Mouse (Mus musculus): ENCODE data around the gene Ube2t. TPM values are rescaled to one million over a fixed set of nuclear protein-coding genes. Genes with fewer than 3 reads are reported as not detected.

Ube2t gene
- 3.4 and 5.6 TPM in 2 replicates for polyA plus RNA-seq (2012; rRNA removed)

DNA sequence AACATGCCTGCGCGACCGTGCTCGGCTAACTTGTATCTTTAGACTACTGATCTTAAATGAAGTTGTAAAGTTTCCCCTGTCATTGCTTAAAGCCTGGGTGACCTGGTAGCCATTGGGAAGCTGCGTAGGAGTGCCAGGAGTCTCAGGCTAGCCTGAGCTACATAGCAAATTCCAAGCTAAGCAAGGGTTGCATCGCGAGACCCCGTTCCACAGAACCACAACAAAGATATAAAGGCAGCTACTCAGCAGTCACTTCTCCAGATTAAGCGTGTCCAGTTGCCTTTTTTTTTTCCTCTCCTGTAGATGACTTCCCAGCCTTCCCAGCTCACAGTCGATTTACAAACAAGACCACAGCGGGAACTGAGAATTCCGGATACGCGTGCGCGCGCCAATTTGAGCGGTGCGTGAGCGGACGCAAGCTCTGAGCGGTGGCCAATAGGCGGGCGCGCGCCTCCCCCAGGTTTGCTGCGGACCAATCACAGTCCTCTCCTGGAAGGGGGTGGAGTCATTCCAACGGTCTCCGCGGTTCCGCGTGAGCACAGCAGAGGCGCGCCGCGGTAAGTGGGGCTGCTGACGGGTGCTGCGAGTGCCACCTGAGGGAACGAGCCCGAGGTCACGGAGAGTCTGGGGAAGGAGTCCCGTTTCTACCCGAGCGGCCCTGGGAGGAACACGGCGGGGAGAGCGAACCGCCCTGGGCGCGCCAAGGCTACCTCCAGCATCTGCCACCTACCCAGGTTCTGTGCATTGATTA, at the start of gene Ube2t:
TSS of gene Ube2t (plus strand) at position 513 of the 751 bp plus-strand sequence.

GRCm38 (mm10) chr1:134955637-134956176, 6.7 kb upstream of the Ube2t start, which contains the start of gene Ppp1r12b:
Gene Ppp1r12b, minus strand, starts transcription at chr1:134955942.

Other genes with a start within 250 kb of the Ube2t start
- gene Ppp1r12b, start 6.6 kb upstream of the Ube2t start, polyA plus RNA-seq (2012; rRNA removed) = 20.0 and 28.4 TPM in 2 replicates
- 16.8 and 43.1 TPM in 2 replicates for gene Lgr6, start 142.7 kb downstream of the Ube2t start, polyA plus RNA-seq (2012; rRNA removed)
- 2.6 and 3.0 TPM in 2 replicates for gene Ptpn7, start 170.1 kb downstream of the Ube2t start, polyA plus RNA-seq (2012; rRNA removed)
- gene Arl8a, start 184.3 kb downstream of the Ube2t start, polyA plus RNA-seq (2012; rRNA removed) = 61.2 and 73.1 TPM in 2 replicates
- gene Gpr37l1, start 205.1 kb downstream of the Ube2t start, polyA plus RNA-seq (2012; rRNA removed) = 0.51 and 0.75 TPM in 2 replicates